Mouse (Mus musculus): ENCODE data around the gene Pld1.

- TF ChIP-seq CTCF (IDR thresholded peaks at IDR 0.05; ENCODE audit: control insufficient read depth, insufficient read depth, insufficient read length) (no peak), MYOG (IDR thresholded peaks at IDR 0.05; ENCODE audit: control insufficient read depth, extremely low read depth, insufficient read length) (no peak), FOSL1 (IDR thresholded peaks at IDR 0.05; ENCODE audit: insufficient read depth, low read length, poor library complexity, severe bottlenecking) (no peak), MYOD1 (IDR thresholded peaks at IDR 0.05; ENCODE audit: control insufficient read depth, insufficient read length, low read depth) (no peak), MAX (IDR thresholded peaks at IDR 0.05) (no peak), USF1 (IDR thresholded peaks at IDR 0.05; ENCODE audit: low read depth) (no peak)
Measured at GRCm38 (mm10) chr3:27898178-27898577, 40.3 kb upstream of the Pld1 start.
